Mouse (Mus musculus) myocyte (in vitro differentiated cells): ENCODE data around the gene Ano8.

ENCODE experiments used
- E2F4 ChIP-seq: IDR thresholded peaks from one replicate; pipeline ENCODE4 v1.6.1; 2011; ENCODE audit warnings: mild to moderate bottlenecking, control low read depth, moderate library complexity; ENCODE audit not compliant: insufficient read depth
- MAX ChIP-seq: IDR thresholded peaks from one replicate; pipeline ENCODE4 v1.6.1; 2011; ENCODE audit warnings: low read depth, mild to moderate bottlenecking, control low read depth
- POLR2A ChIP-seq: IDR thresholded peaks from one replicate; pipeline ENCODE4 v1.6.1; 2011; ENCODE audit warnings: low read depth, mild to moderate bottlenecking, control low read depth, moderate library complexity; ENCODE audit not compliant: insufficient read length
- REST ChIP-seq: IDR thresholded peaks from one replicate; pipeline ENCODE4 v1.6.1; 2011; ENCODE audit warnings: mild to moderate bottlenecking, control low read depth, moderate library complexity; ENCODE audit not compliant: insufficient read depth, insufficient read length

DNA sequence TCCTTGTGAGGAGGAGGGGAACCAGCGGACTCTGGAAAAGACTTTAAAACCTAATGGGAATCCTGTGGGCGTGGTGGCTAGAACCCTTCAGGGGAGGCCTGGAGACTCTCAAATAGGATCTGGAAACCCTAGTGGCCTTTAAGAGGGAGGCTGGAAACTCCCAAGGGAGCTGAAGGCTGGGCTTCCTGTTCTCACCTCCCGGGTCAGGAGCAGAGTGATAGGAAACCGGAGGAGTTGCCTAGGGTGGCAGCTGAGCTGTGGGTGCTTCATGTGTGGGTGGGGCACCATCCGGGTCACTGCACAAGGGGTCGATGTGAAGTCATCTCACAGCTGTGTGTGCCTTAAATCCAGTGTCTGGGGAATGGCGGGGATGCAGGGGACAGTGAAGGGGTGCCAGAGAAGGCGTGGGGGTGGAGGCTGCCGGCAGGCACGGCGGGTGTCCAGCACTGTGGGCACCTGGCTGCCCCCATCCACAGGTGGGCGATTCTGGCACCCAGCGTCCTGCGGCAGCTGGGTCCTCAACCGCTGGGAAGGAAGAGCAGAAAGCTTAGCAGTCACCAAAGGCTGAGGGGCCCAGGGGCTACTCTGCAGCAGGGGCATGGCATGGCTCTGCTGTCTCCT, 12.2 kb upstream of the Ano8 start:
- TF ChIP-seq E2F4 (no peak), REST (no peak), POLR2A (no peak), MAX (no peak)
